Mouse (Mus musculus): ENCODE measurements around the gene Snap23. TPM values are rescaled to one million over a fixed set of nuclear protein-coding genes. Genes with fewer than 3 reads are reported as not detected.

Gene Snap23
- polyA plus RNA-seq, 1 experiment from 2014 or later = 54.7 TPM

DNA sequence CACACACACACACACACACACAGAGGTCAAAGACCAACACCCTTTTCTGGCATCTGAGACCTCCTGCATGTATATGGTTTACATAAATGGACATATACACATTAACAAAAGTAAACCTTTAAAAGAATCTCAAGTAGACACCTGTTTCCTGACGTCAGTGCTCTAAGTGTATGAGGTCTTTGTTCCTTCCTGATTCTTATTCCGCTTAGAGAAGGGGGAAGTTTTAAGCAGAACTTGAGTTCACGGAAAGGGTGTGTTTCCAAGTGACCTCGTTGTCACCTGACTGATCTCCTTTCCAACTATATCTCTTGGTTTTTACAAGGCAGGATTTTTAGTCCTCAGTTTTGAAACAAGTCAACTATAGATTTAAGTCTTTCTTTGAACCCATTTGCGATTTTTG lies 10.8 kb downstream of the Snap23 start:
- ATAC-seq (ENCODE audit: insufficient read depth) = peak; percentile 56; the same call in 1 of the 2 replicates

DNA sequence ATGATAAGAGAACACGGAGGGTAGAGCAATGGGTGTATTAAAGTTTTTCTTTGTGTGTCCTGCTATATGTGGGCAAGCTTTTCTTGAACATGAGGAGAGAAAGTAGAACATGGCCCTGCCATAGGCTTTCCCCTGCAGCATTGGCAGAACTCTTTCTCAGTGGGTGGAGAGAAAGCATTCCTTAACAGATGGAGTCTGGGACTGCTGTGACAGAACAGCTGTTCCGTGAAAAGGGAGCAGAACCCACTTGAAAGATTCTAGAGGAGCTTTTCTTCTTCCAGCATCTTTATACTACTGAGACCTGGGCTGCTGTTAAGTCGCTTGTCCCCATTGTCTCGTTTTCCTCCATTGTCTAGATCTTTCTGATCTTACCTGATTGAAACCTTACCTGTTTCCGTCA lies 22.3 kb downstream of the Snap23 start:
- H3K27me3 ChIP-seq (ENCODE audit: insufficient read depth, low read length) = no peaks in the 10 kb centered on the region
- no peak overlapping the region for H3K9ac ChIP-seq
- no peaks in the 10 kb centered on the region for H3K4me1 ChIP-seq (ENCODE audit: insufficient read depth)
- no peaks in the 10 kb centered on the region for H3K9me3 ChIP-seq (ENCODE audit: low read depth, low read length)
- DNase-seq (no peak), ATAC-seq (ENCODE audit: insufficient read depth) (no peak)
- no peak for TF ChIP-seq CTCF (IDR thresholded peaks at IDR 0.05; ENCODE audit: low read depth)
- 79% methylated on average over 5 of the region's 5 CpGs for WGBS
- no peak overlapping the region for H3K4me3 ChIP-seq (ENCODE audit: low read depth, low read length)
- no peak overlapping the region for H3K27ac ChIP-seq (ENCODE audit: low read depth)
- peaks cover 47% of the 10 kb centered on the region for H3K36me3 ChIP-seq (ENCODE audit: insufficient read depth)
- H3K4me2 ChIP-seq = no peak overlapping the region

More for the DNA sequence above, 10.8 kb downstream of the Snap23 start:
- 51% methylated on average over 5 of the region's 5 CpGs for WGBS
- no peak overlapping the region for H3K4me3 ChIP-seq (ENCODE audit: low read depth, low read length)
- DNase-seq = peak; percentile 55
- H3K36me3 ChIP-seq (ENCODE audit: insufficient read depth) = 0 out of 2 replicates have a peak, but pooled peaks cover 4% of the 10 kb centered on the region
- H3K4me1 ChIP-seq (ENCODE audit: insufficient read depth) = no peaks in the 10 kb centered on the region
- H3K9me3 ChIP-seq (ENCODE audit: low read depth, low read length) = no peaks in the 10 kb centered on the region
- no peak overlapping the region for H3K27ac ChIP-seq (ENCODE audit: low read depth)
- TF ChIP-seq CTCF (IDR thresholded peaks at IDR 0.05; ENCODE audit: low read depth) = no peak
- no peak overlapping the region for H3K4me2 ChIP-seq
- H3K27me3 ChIP-seq (ENCODE audit: insufficient read depth, low read length) = no peaks in the 10 kb centered on the region
- no peak overlapping the region for H3K9ac ChIP-seq

DNA sequence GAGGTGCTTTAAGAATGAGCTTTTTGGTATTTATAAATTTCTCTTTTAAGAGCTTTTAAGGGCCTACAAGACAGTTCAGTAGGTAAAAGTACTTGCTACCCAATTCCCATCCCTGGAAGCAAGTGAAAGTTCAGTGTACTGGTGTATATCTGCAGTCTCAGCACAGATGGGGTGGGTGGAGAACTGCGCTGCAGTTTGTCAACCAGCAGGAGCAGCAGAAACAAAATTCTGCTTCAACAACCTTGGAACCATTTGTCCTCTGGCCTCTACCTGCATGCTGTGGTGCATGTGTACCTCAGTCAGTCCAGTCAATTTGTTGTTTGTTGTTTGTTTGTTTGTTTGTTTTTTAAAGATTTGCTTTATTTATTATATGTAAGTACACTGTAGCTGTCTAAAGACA lies 24.8 kb downstream of the Snap23 start:
- no peaks in the 10 kb centered on the region for H3K27me3 ChIP-seq (ENCODE audit: insufficient read depth, low read length)
- no peaks in the 10 kb centered on the region for H3K9me3 ChIP-seq (ENCODE audit: low read depth, low read length)
- no peak for DNase-seq
- H3K4me2 ChIP-seq = no peak overlapping the region
- WGBS = 94% methylated on average over 1 of the region's 1 CpGs
- peaks cover 54% of the 10 kb centered on the region for H3K36me3 ChIP-seq (ENCODE audit: insufficient read depth)
- no peak for ATAC-seq (ENCODE audit: insufficient read depth)
- no peak for TF ChIP-seq CTCF (IDR thresholded peaks at IDR 0.05; ENCODE audit: low read depth)
- no peak overlapping the region for H3K27ac ChIP-seq (ENCODE audit: low read depth)
- H3K4me3 ChIP-seq (ENCODE audit: low read depth, low read length) = no peak overlapping the region
- no peak overlapping the region for H3K9ac ChIP-seq
- H3K4me1 ChIP-seq (ENCODE audit: insufficient read depth) = no peaks in the 10 kb centered on the region

DNA sequence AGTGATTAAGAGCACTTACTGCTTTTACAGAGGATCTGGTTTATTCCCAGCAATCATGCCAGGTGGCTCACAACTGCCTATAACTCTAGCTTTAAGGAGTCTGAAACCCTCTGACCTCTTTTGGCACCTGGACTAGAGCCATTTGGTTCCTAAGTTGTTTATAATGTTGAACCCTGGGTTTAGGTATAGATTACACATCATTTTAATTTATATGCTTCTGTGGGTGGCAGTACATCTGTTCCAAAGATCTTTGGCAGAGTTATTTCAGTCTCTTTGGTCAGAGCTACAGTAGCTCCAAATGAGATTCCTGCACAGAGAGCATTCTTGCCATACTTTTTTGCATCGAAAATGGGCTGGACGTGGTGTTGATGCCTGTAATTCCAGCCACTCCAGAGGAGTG lies 30.3 kb downstream of the Snap23 start:
- peaks cover 66% of the 10 kb centered on the region for H3K36me3 ChIP-seq (ENCODE audit: insufficient read depth)
- no peak for DNase-seq
- WGBS = 89% methylated on average over 2 of the region's 2 CpGs

DNA sequence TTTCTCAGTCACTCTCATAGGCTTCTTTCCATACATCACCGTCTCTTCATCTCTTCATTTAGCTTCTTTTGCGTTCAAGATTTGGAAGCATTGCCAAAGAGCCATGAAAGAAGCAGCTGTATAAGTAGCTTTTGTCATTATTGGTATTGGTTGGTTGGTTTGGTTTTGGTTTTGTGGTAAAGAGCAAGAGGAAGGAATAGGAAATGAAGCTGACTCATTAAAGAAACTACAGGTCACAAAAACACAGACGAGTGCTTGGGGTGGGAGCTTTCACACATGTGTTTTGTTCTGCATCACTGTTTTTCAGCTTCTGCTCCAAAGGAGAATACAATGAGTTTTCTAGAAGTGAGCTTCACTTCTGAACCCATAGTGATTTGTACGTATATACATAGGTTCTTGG lies 32.0 kb downstream of the Snap23 start:
- no peak overlapping the region for H3K4me2 ChIP-seq
- peaks cover 71% of the 10 kb centered on the region for H3K36me3 ChIP-seq (ENCODE audit: insufficient read depth)
- no peaks in the 10 kb centered on the region for H3K9me3 ChIP-seq (ENCODE audit: low read depth, low read length)
- H3K4me1 ChIP-seq (ENCODE audit: insufficient read depth) = no peaks in the 10 kb centered on the region
- no peak overlapping the region for H3K9ac ChIP-seq
- no peak overlapping the region for H3K4me3 ChIP-seq (ENCODE audit: low read depth, low read length)
- TF ChIP-seq CTCF (IDR thresholded peaks at IDR 0.05; ENCODE audit: low read depth) = no peak
- no peak for DNase-seq
- 88% methylated on average over 4 of the region's 4 CpGs for WGBS
- ATAC-seq (ENCODE audit: insufficient read depth) = no peak
- no peak overlapping the region for H3K27ac ChIP-seq (ENCODE audit: low read depth)
- H3K27me3 ChIP-seq (ENCODE audit: insufficient read depth, low read length) = no peaks in the 10 kb centered on the region

More for the DNA sequence above, 30.3 kb downstream of the Snap23 start:
- H3K4me2 ChIP-seq = no peak overlapping the region
- TF ChIP-seq CTCF (IDR thresholded peaks at IDR 0.05; ENCODE audit: low read depth) = no peak
- no peaks in the 10 kb centered on the region for H3K4me1 ChIP-seq (ENCODE audit: insufficient read depth)
- H3K9me3 ChIP-seq (ENCODE audit: low read depth, low read length) = no peaks in the 10 kb centered on the region
- no peak overlapping the region for H3K9ac ChIP-seq
- no peak overlapping the region for H3K27ac ChIP-seq (ENCODE audit: low read depth)
- no peak for ATAC-seq (ENCODE audit: insufficient read depth)
- no peak overlapping the region for H3K4me3 ChIP-seq (ENCODE audit: low read depth, low read length)
- no peaks in the 10 kb centered on the region for H3K27me3 ChIP-seq (ENCODE audit: insufficient read depth, low read length)

DNA sequence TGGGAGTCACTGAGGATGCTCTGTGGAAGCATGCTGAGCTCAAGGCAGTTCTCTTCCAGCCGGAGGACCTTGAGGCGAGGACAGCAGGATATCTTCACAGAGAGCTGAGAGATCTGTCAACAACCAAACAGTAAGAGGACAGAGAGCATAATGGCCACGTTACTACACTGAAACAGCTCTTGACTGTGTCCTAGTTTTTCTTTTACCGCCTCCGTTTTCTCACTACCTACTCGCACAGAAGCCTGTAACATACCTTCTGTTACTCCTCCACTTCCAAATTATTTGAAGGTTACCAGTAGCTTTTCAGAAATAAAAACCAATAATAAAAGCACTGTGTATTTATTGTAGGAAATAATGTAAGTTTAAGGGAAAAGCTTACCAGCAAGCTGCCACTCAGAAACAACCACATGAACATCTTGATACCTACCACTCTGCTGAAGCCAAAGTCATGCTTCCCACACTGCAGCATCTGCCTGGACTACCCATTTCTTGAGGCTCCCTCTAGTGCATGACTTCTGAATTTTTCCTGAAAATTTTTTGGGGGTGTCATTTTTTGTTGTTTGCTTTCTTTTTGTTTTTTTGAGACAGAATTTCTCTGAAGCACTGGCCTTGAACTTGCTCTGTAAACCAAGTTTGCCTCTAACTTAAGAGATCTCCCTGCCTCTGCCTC lies 38.7 kb downstream of the Snap23 start:
- ATAC-seq (ENCODE audit: insufficient read depth) = no peak
- no peak overlapping the region for H3K4me3 ChIP-seq (ENCODE audit: low read depth, low read length)
- H3K36me3 ChIP-seq (ENCODE audit: insufficient read depth) = peaks cover 30% of the 10 kb centered on the region
- DNase-seq = peak; percentile 55
- peak; percentile 30 for TF ChIP-seq CTCF (IDR thresholded peaks at IDR 0.05; ENCODE audit: low read depth)
- WGBS = 80% methylated on average over 6 of the region's 6 CpGs
- no peaks in the 10 kb centered on the region for H3K9me3 ChIP-seq (ENCODE audit: low read depth, low read length)
- no peaks in the 10 kb centered on the region for H3K27me3 ChIP-seq (ENCODE audit: insufficient read depth, low read length)
- no peak overlapping the region for H3K27ac ChIP-seq (ENCODE audit: low read depth)
- no peak overlapping the region for H3K9ac ChIP-seq
- H3K4me2 ChIP-seq = no peak overlapping the region
- peaks cover 7% of the 10 kb centered on the region for H3K4me1 ChIP-seq (ENCODE audit: insufficient read depth)

DNA sequence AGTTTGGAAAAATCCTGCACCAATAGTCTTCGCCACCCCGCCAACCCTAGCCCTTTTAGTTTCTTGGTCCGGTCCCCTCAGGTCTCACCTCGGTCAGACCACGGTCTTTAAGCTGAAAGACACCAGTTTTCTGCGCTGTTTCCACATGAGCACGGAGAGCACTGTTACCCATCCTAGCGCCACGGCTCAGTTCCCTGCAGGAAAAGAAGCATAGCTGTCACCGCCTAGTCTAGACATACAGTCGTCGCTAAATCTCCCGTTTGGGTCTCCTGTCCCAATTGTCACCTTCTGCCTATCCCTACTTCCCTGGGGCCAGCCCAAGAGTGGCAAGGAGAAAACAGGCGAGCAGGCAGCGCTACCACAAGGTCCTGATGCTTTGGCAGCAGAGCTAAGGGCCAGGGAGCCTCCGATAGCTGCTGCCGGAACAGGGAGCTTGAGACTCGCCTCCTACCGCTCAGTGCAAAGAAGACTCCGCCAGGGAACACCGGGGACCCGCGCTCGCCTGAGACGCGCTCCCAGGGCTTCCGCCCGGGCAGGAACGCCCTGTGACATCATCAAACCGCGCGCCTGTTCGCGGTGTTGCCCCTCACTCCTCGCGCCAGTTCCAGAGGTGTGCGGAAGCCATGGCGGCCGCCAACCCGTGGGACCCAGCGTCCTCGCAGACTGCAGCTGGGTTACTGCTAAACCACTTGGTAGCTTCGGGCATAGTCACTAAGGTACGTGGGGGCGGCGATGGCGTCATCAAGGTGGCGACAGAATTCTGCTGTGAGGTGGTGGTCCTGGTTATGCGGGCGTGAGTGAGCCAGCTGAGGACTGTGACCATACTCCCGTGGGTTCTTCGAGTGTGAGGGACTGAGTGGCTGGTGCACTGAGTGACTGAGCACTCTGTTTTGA lies 41.6 kb downstream of the Snap23 start, which contains the start of the genes Haus2 and Lrrc57:
TSS of gene Haus2 (plus strand) at position 554 of the 894 bp plus-strand sequence.
TSS of gene Lrrc57 (minus strand) at position 691 of the 894 bp plus-strand sequence.
- Histone ChIP-seq H3K27me3 (ENCODE audit: insufficient read depth, low read length) (no peaks in the 10 kb centered on the region), H3K4me1 (ENCODE audit: insufficient read depth) (peaks cover 7% of the 10 kb centered on the region), H3K4me3 (ENCODE audit: low read depth, low read length) (peak within 1 kb of the TSS; percentile 90), H3K9ac (peak within 1 kb of the TSS; percentile 85), H3K4me2 (peak within 1 kb of the TSS; percentile 93), H3K27ac (ENCODE audit: low read depth) (peak within 1 kb of the TSS; percentile 94), H3K9me3 (ENCODE audit: low read depth, low read length) (no peaks in the 10 kb centered on the region), H3K36me3 (ENCODE audit: insufficient read depth) (peaks cover 31% of the 10 kb centered on the region)
- peak; percentile 96 for DNase-seq
- TF ChIP-seq CTCF (IDR thresholded peaks at IDR 0.05; ENCODE audit: low read depth) = peak; percentile 38
- under 1% methylated on average over 52 of the region's 52 CpGs for WGBS
- peak; percentile 98 for ATAC-seq (ENCODE audit: insufficient read depth)
